Comparison of ENCODE assay signal across 25 mouse cellular contexts in genomic region chr5:132884130-132884529, GRCm38 (mm10).
DNase-seq lines count a peak whose midpoint lies in the region; ATAC-seq and TF ChIP-seq lines count a peak whose summit lies in the region.
"Had no signal": no experiment of that assay in that cellular context is flagged by ENCODE, and none has a peak within 500 bp of the region (broad histone marks: within the 10 kb centered on the region; RNA-seq: fewer than 3 reads in every experiment).

No protein-coding gene starts in this region.

- TF ChIP-seq POLR2A in cerebellum, adult 2 months (IDR thresholded peaks at IDR 0.05; ENCODE audit: borderline replicate concordance, insufficient read depth, low read length), result no peak

- no peaks in the 10 kb centered on the region for H3K36me3 ChIP-seq in forebrain, postnatal 0 days (ENCODE audit: insufficient read depth)
- no peaks in the 10 kb centered on the region for H3K36me3 ChIP-seq in forebrain, embryonic 15.5 days
- H3K36me3 ChIP-seq: embryonic facial prominence, embryonic 13.5 days; forebrain, embryonic 10.5 days; G1E; kidney, embryonic 15.5 days; lung, embryonic 15.5 days had no signal

- H3K4me2 ChIP-seq in forebrain, postnatal 0 days (ENCODE audit: low read depth), result no peak overlapping the region
- H3K4me2 ChIP-seq in forebrain, embryonic 15.5 days (replicated peaks), result no peak overlapping the region
- H3K4me2 ChIP-seq: embryonic facial prominence, embryonic 13.5 days; heart, embryonic 11.5 days; kidney, embryonic 15.5 days; lung, embryonic 15.5 days; midbrain, embryonic 11.5 days had no signal

- no peak for TF ChIP-seq CTCF in cerebellum, adult 2 months (IDR thresholded peaks at IDR 0.05; ENCODE audit: borderline replicate concordance, insufficient read depth, low read depth, low read length)
- no peak for TF ChIP-seq CTCF in forebrain, postnatal 0 days (IDR thresholded peaks at IDR 0.05; ENCODE audit: low read depth)

- intact Hi-C loops in heart, postnatal 14 days (cut with DNase I), result no loop called here

- peaks cover 6% of the 10 kb centered on the region; the same call in 1 of the 2 replicates for H3K4me1 ChIP-seq in cerebellum, adult 2 months (ENCODE audit: control insufficient read depth, insufficient read depth, low read length)
- H3K4me1 ChIP-seq in forebrain, postnatal 0 days (ENCODE audit: insufficient read depth), result no peaks in the 10 kb centered on the region
- no peaks in the 10 kb centered on the region for H3K4me1 ChIP-seq in forebrain, embryonic 15.5 days
- H3K4me1 ChIP-seq: embryonic facial prominence, embryonic 13.5 days; forebrain, embryonic 10.5 days; kidney, embryonic 15.5 days; lung, embryonic 15.5 days had no signal

- H3K27me3 ChIP-seq in cerebellum, adult 2 months (ENCODE audit: control insufficient read depth, insufficient read depth, low read length), result no peaks in the 10 kb centered on the region
- H3K27me3 ChIP-seq in forebrain, postnatal 0 days (ENCODE audit: insufficient read depth, low read length), result no peaks in the 10 kb centered on the region
- H3K27me3 ChIP-seq in forebrain, embryonic 15.5 days, result no peaks in the 10 kb centered on the region
- H3K27me3 ChIP-seq: embryonic facial prominence, embryonic 13.5 days; kidney, embryonic 15.5 days; lung, embryonic 15.5 days had no signal

- no peaks in the 10 kb centered on the region for H3K9me3 ChIP-seq in forebrain, postnatal 0 days (ENCODE audit: low read length)
- H3K9me3 ChIP-seq in forebrain, embryonic 15.5 days, result no peaks in the 10 kb centered on the region
- H3K9me3 ChIP-seq: embryonic facial prominence, embryonic 13.5 days; forebrain, embryonic 10.5 days; kidney, embryonic 15.5 days; lung, embryonic 15.5 days had no signal

- no peak for ATAC-seq in forebrain, postnatal 0 days
- no peak for ATAC-seq in forebrain, embryonic 15.5 days (replicated peaks)
- ATAC-seq: forebrain, embryonic 16.5 days; hindbrain, embryonic 16.5 days; midbrain, embryonic 16.5 days had no signal

- 12% methylated on average over 2 of the region's 2 CpGs for WGBS in cerebellum, adult 2 months
- WGBS in forebrain, postnatal 0 days, result 58% methylated on average over 2 of the region's 2 CpGs
- WGBS in forebrain, embryonic 15.5 days, result 57% methylated on average over 2 of the region's 2 CpGs

- peak; percentile 87 for DNase-seq in heart, adult 11 months
- DNase-seq in heart, postnatal 14 days, result no peak
- peak; percentile 93 for DNase-seq in brain, adult 2 months (ENCODE audit: low read depth, low spot score)
- peak; percentile 81 to 93 for DNase-seq in cerebellum, adult 2 months
- DNase-seq in cerebellum, postnatal 14 days, result peak; percentile 40 to 84
- DNase-seq in thymus, postnatal 14 days, result no peak
- no peak for DNase-seq in forebrain, postnatal 0 days
- DNase-seq: adrenal gland, adult 8-10 months; gastrocnemius, postnatal 14 days; kidney, adult 18-20 months; kidney, postnatal 36 days; liver; lung, postnatal 36 days; thymus, postnatal 36 days had no signal

- H3K9ac ChIP-seq in forebrain, postnatal 0 days, result no peak overlapping the region
- no peak overlapping the region for H3K9ac ChIP-seq in forebrain, embryonic 15.5 days (replicated peaks)
- H3K9ac ChIP-seq: embryonic facial prominence, embryonic 13.5 days; kidney, embryonic 15.5 days; lung, embryonic 15.5 days had no signal

- no peak overlapping the region for H3K27ac ChIP-seq in cerebellum, adult 2 months (ENCODE audit: insufficient read depth, low read length)
- no peak overlapping the region for H3K27ac ChIP-seq in forebrain, postnatal 0 days (ENCODE audit: low read depth, low read length)
- H3K27ac ChIP-seq in forebrain, embryonic 15.5 days (replicated peaks), result no peak overlapping the region
- H3K27ac ChIP-seq: embryonic facial prominence, embryonic 13.5 days; forebrain, embryonic 10.5 days; kidney, embryonic 15.5 days; lung, embryonic 15.5 days had no signal

- H3K4me3 ChIP-seq in cerebellum, adult 2 months (replicated peaks; ENCODE audit: insufficient read depth, low read depth, low read length), result no peak overlapping the region
- H3K4me3 ChIP-seq in forebrain, postnatal 0 days (ENCODE audit: low read depth, low read length), result no peak overlapping the region
- no peak overlapping the region for H3K4me3 ChIP-seq in forebrain, embryonic 15.5 days
- H3K4me3 ChIP-seq: embryonic facial prominence, embryonic 13.5 days; forebrain, embryonic 10.5 days; kidney, embryonic 15.5 days; lung, embryonic 15.5 days had no signal

Comparison
In these comparisons a context has a peak if more than half of its experiments do, and no peak if none do; other contexts are left out.
1. DNase-seq: peak in heart, adult 11 months (single experiment), brain, adult 2 months (single experiment), cerebellum, adult 2 months (2 of 2) and cerebellum, postnatal 14 days (2 of 2); none in heart, postnatal 14 days (0 of 2), thymus, postnatal 14 days (single experiment) and forebrain, postnatal 0 days (single experiment).